ENCODE assay signal across 8 mouse cellular contexts in genomic region chr3:102309756-102310155, GRCm38 (mm10).
DNase-seq lines count a peak whose midpoint lies in the region; ATAC-seq and TF ChIP-seq lines count a peak whose summit lies in the region.

No protein-coding gene starts in this region.

- no peak for TF ChIP-seq POLR2A in brain, embryonic 14.5 days (IDR thresholded peaks at IDR 0.05; ENCODE audit: borderline replicate concordance, extremely low read depth, insufficient read depth, insufficient read length, poor library complexity, severe bottlenecking)

- peak; percentile 1 for DNase-seq in CD4-positive, CD25-positive, alpha-beta regulatory T cell, adult 2 months (ENCODE audit: low read depth, low spot score)
- DNase-seq in brain, embryonic 14.5 days (ENCODE audit: low read depth): peak; percentile 76
- DNase-seq in forelimb bud, embryonic 11.5 days (ENCODE audit: low read depth, low spot score): peak; percentile 62
- peak; percentile 20 for DNase-seq in hindlimb bud, embryonic 11.5 days (ENCODE audit: extremely low spot score, low read depth, low spot score)
- peak; percentile 56 to 59 for DNase-seq in layer of hippocampus, postnatal 36 days
- DNase-seq in lung, postnatal 4 days: peak; percentile 74 to 80
- DNase-seq in testis, postnatal 14 days (ENCODE audit: low spot score): peak; percentile 59

- ATAC-seq in CD4-positive, CD25-positive, alpha-beta regulatory T cell, adult 4 months: no peak

- TF ChIP-seq CTCF in brain, embryonic 14.5 days (IDR thresholded peaks at IDR 0.05; ENCODE audit: borderline replicate concordance, extremely low read depth, insufficient read depth, insufficient read length): peak; percentile 75

Comparison
In these comparisons a context has a peak if more than half of its experiments do, and no peak if none do; other contexts are left out.
1. DNase-seq: peak in every context shown above with its lines; median percentile 77 in lung, postnatal 4 days; 76 in brain, embryonic 14.5 days; 62 in forelimb bud, embryonic 11.5 days; 59 in testis, postnatal 14 days; 58 in layer of hippocampus, postnatal 36 days; 20 in hindlimb bud, embryonic 11.5 days; 1 in CD4-positive, CD25-positive, alpha-beta regulatory T cell, adult 2 months.